Mouse (Mus musculus) myocyte (in vitro differentiated cells): ENCODE data around the gene Rtn4ip1. TPM values are rescaled to one million over a fixed set of nuclear protein-coding genes. Genes with fewer than 3 reads are reported as not detected.

Experiments
- H3K27me3 ChIP-seq: one replicate; pipeline ENCODE4 v1.6.1; 2011; ENCODE audit not compliant: control insufficient read depth, insufficient read depth, insufficient read length
- H3K36me3 ChIP-seq: one replicate; pipeline ENCODE4 v1.6.1; 2011; ENCODE audit not compliant: control insufficient read depth, insufficient read depth
- H3K4me2 ChIP-seq: one replicate; pipeline ENCODE4 v1.6.1; 2011; ENCODE audit warnings: low read depth, control low read depth
- H3K4me3 ChIP-seq: one replicate; pipeline ENCODE4 v1.5.1; 2011; ENCODE audit warnings: mild to moderate bottlenecking, control low read depth, moderate library complexity
- H3K79me2 ChIP-seq: one replicate; pipeline ENCODE4 v1.6.1; 2011; ENCODE audit not compliant: control insufficient read depth, insufficient read depth
- H3ac ChIP-seq: one replicate; pipeline ENCODE4 v1.6.1; 2011; ENCODE audit not compliant: control insufficient read depth, insufficient read length
- CEBPB ChIP-seq: IDR thresholded peaks from 2 replicates; pipeline ENCODE4 v1.6.1; 2011; ENCODE audit warnings: mild to moderate bottlenecking, moderate library complexity; ENCODE audit not compliant: poor library complexity, insufficient read depth, severe bottlenecking
- E2F4 ChIP-seq: IDR thresholded peaks from one replicate; pipeline ENCODE4 v1.6.1; 2011; ENCODE audit warnings: mild to moderate bottlenecking, control low read depth, moderate library complexity; ENCODE audit not compliant: insufficient read depth
- MAX ChIP-seq: IDR thresholded peaks from one replicate; pipeline ENCODE4 v1.6.1; 2011; ENCODE audit warnings: low read depth, mild to moderate bottlenecking, control low read depth
- MYOD1 ChIP-seq, 3 experiments: IDR thresholded peaks; one replicate each; pipeline ENCODE4 v1.6.1; 2011; ENCODE audit warnings: control low read depth in 2 of 3, low read depth in 2 of 3, mild to moderate bottlenecking in 2 of 3, moderate library complexity in 1 of 3; ENCODE audit not compliant: insufficient read length in 2 of 3, control insufficient read depth in 1 of 3
- MYOG ChIP-seq, 3 experiments: IDR thresholded peaks; one replicate each; pipeline ENCODE4 v1.6.1; 2011; ENCODE audit warnings: control low read depth in 2 of 3, low read depth in 2 of 3, mild to moderate bottlenecking in 2 of 3; ENCODE audit not compliant: insufficient read length in 2 of 3, control insufficient read depth in 1 of 3, insufficient read depth in 1 of 3
- POLR2A ChIP-seq: IDR thresholded peaks from one replicate; pipeline ENCODE4 v1.6.1; 2011; ENCODE audit warnings: low read depth, mild to moderate bottlenecking, control low read depth, moderate library complexity; ENCODE audit not compliant: insufficient read length
- POLR2AphosphoS2 ChIP-seq: IDR thresholded peaks from one replicate; pipeline ENCODE4 v1.6.1; 2011; ENCODE audit warnings: low read depth, control low read depth; ENCODE audit not compliant: insufficient read length
- REST ChIP-seq: IDR thresholded peaks from one replicate; pipeline ENCODE4 v1.6.1; 2011; ENCODE audit warnings: mild to moderate bottlenecking, control low read depth, moderate library complexity; ENCODE audit not compliant: insufficient read depth, insufficient read length
- SRF ChIP-seq: IDR thresholded peaks from one replicate; pipeline ENCODE4 v1.6.1; 2011; ENCODE audit warnings: low read depth; ENCODE audit not compliant: control insufficient read depth, insufficient read length
- TCF12 ChIP-seq: IDR thresholded peaks from one replicate; pipeline ENCODE4 v1.6.1; 2011; ENCODE audit warnings: mild to moderate bottlenecking, control low read depth; ENCODE audit not compliant: poor library complexity, insufficient read depth, severe bottlenecking
- TCF3 ChIP-seq: IDR thresholded peaks from one replicate; pipeline ENCODE4 v1.6.1; 2011; ENCODE audit warnings: low read depth, control low read depth; ENCODE audit not compliant: insufficient read length
- USF1 ChIP-seq: IDR thresholded peaks from one replicate; pipeline ENCODE4 v1.6.1; 2011; ENCODE audit warnings: low read depth, mild to moderate bottlenecking, control low read depth, moderate library complexity
- polyA plus RNA-seq: library from polyadenylated mRNA; unstranded; fragments of >200 nt; fragmentation: generic; extraction: Trizol; gene quantifications from one replicate; pipeline ENCODE4 v1.2.1, GENCODE M21; 2012; ENCODE audit warnings: missing spikeins

The Rtn4ip1 gene
- polyA plus RNA-seq, 1 experiment = 9.1 TPM

- H3K79me2 ChIP-seq = peaks cover 12% of the 10 kb centered on the region
- TF ChIP-seq REST = no peak
- no peak for TF ChIP-seq TCF12
- no peak for TF ChIP-seq POLR2A
- TF ChIP-seq CEBPB = no peak
- no peak for TF ChIP-seq E2F4
- no peak for TF ChIP-seq TCF3
- TF ChIP-seq MAX = no peak
- no peak for TF ChIP-seq USF1
- TF ChIP-seq SRF = no peak
- TF ChIP-seq MYOG (IDR thresholded peaks at IDR 0.05; ENCODE audit: control insufficient read depth in 1 of 3, insufficient read depth in 1 of 3, insufficient read length in 2 of 3, low read depth in 2 of 3) = no peak
- TF ChIP-seq POLR2AphosphoS2 = no peak
- TF ChIP-seq MYOD1 (IDR thresholded peaks at IDR 0.05; ENCODE audit: control insufficient read depth in 1 of 3, insufficient read length in 2 of 3, low read depth in 2 of 3) = no peak
- no peak overlapping the region for H3K4me3 ChIP-seq
- H3K36me3 ChIP-seq = no peaks in the 10 kb centered on the region
- no peaks in the 10 kb centered on the region for H3K27me3 ChIP-seq
- no peak overlapping the region for H3ac ChIP-seq
- peak overlapping the region; percentile 66 for H3K4me2 ChIP-seq
Measured at GRCm38 (mm10) chr10:43998503-43999082, 97.0 kb downstream of the Rtn4ip1 start.

GRCm38 (mm10) chr10:44000156-44000865 is 98.7 kb downstream of the Rtn4ip1 start:
- Histone ChIP-seq H3K4me3 (no peak overlapping the region), H3K79me2 (peaks cover 12% of the 10 kb centered on the region), H3ac (no peak overlapping the region), H3K27me3 (no peaks in the 10 kb centered on the region), H3K36me3 (no peaks in the 10 kb centered on the region), H3K4me2 (peak overlapping the region; percentile 25)
- TF ChIP-seq TCF3 (no peak), REST (no peak), CEBPB (no peak), USF1 (no peak), MAX (no peak), SRF (no peak), E2F4 (no peak), MYOD1 (IDR thresholded peaks at IDR 0.05; ENCODE audit: control insufficient read depth in 1 of 3, insufficient read length in 2 of 3, low read depth in 2 of 3) (no peak), TCF12 (no peak), POLR2A (no peak), MYOG (IDR thresholded peaks at IDR 0.05; ENCODE audit: control insufficient read depth in 1 of 3, insufficient read depth in 1 of 3, insufficient read length in 2 of 3, low read depth in 2 of 3) (no peak), POLR2AphosphoS2 (no peak)

- TF ChIP-seq REST (no peak), TCF3 (no peak), E2F4 (no peak), USF1 (no peak), CEBPB (no peak), TCF12 (no peak), SRF (no peak), POLR2A (no peak), MAX (no peak), POLR2AphosphoS2 (no peak), MYOD1 (IDR thresholded peaks at IDR 0.05; ENCODE audit: control insufficient read depth in 1 of 3, insufficient read length in 2 of 3, low read depth in 2 of 3) (no peak), MYOG (IDR thresholded peaks at IDR 0.05; ENCODE audit: control insufficient read depth in 1 of 3, insufficient read depth in 1 of 3, insufficient read length in 2 of 3, low read depth in 2 of 3) (no peak)
- H3K36me3 ChIP-seq = no peaks in the 10 kb centered on the region
- H3K4me2 ChIP-seq = peak overlapping the region; percentile 97
- peak overlapping the region; percentile 62 for H3K4me3 ChIP-seq
- no peak overlapping the region for H3ac ChIP-seq
- no peaks in the 10 kb centered on the region for H3K27me3 ChIP-seq
- peaks cover 12% of the 10 kb centered on the region for H3K79me2 ChIP-seq
Measured at GRCm38 (mm10) chr10:44002004-44002940, 100.7 kb downstream of the Rtn4ip1 start.

- peak overlapping the region; percentile 62 for H3K4me3 ChIP-seq
- peak overlapping the region; percentile 40 for H3ac ChIP-seq
- H3K79me2 ChIP-seq = peaks cover 12% of the 10 kb centered on the region
- no peaks in the 10 kb centered on the region for H3K36me3 ChIP-seq
- TF ChIP-seq CEBPB = no peak
- no peak for TF ChIP-seq USF1
- TF ChIP-seq SRF = no peak
- no peak for TF ChIP-seq REST
- no peak for TF ChIP-seq MYOD1 (IDR thresholded peaks at IDR 0.05; ENCODE audit: control insufficient read depth in 1 of 3, insufficient read length in 2 of 3, low read depth in 2 of 3)
- no peak for TF ChIP-seq MYOG (IDR thresholded peaks at IDR 0.05; ENCODE audit: control insufficient read depth in 1 of 3, insufficient read depth in 1 of 3, insufficient read length in 2 of 3, low read depth in 2 of 3)
- no peak for TF ChIP-seq MAX
- TF ChIP-seq POLR2AphosphoS2 = no peak
- no peak for TF ChIP-seq E2F4
- no peak for TF ChIP-seq TCF12
- TF ChIP-seq TCF3 = no peak
- peak overlapping the region; percentile 97 for H3K4me2 ChIP-seq
- H3K27me3 ChIP-seq = no peaks in the 10 kb centered on the region
Measured at GRCm38 (mm10) chr10:44002995-44003524, 101.5 kb downstream of the Rtn4ip1 start.
